ENCODE assay signal across 8 mouse cellular contexts in genomic region chr1:159670629-159671150, GRCm38 (mm10).
DNase-seq lines count a peak whose midpoint lies in the region; ATAC-seq lines count a peak whose summit lies in the region.

No protein-coding gene starts in this region.

- no peaks in the 10 kb centered on the region for H3K9me3 ChIP-seq in embryonic facial prominence, embryonic 14.5 days (ENCODE audit: control insufficient read depth, low read length)
- H3K9me3 ChIP-seq in heart, embryonic 11.5 days (replicated peaks; ENCODE audit: control insufficient read depth, low read length), result no peaks in the 10 kb centered on the region

- peak overlapping the region; percentile 10; the same call in 1 of the 2 replicates for H3K4me2 ChIP-seq in embryonic facial prominence, embryonic 14.5 days (ENCODE audit: low read depth, low read length)
- no peak overlapping the region for H3K4me2 ChIP-seq in heart, embryonic 11.5 days

- peaks cover 7% of the 10 kb centered on the region; the same call in 1 of the 2 replicates for H3K4me1 ChIP-seq in embryonic facial prominence, embryonic 14.5 days (ENCODE audit: control insufficient read depth, insufficient read depth, low read length)
- 0 out of 2 replicates have a peak, but pooled peaks cover 4% of the 10 kb centered on the region for H3K4me1 ChIP-seq in heart, embryonic 11.5 days (ENCODE audit: control insufficient read depth, insufficient read depth, low read length)

- H3K9ac ChIP-seq in embryonic facial prominence, embryonic 14.5 days (ENCODE audit: low read depth, low read length), result no peak overlapping the region
- H3K9ac ChIP-seq in heart, embryonic 11.5 days (ENCODE audit: low read depth, low read length), result no peak overlapping the region

- 26% methylated on average over 16 of the region's 16 CpGs for WGBS in embryonic facial prominence, embryonic 14.5 days
- WGBS in heart, embryonic 11.5 days (ENCODE audit: insufficient replicate concordance), result 45% methylated on average over 16 of the region's 16 CpGs

- no peak overlapping the region for H3K27ac ChIP-seq in embryonic facial prominence, embryonic 14.5 days (replicated peaks; ENCODE audit: low read depth, low read length)
- no peak overlapping the region for H3K27ac ChIP-seq in heart, embryonic 11.5 days (ENCODE audit: low read depth, low read length)

- H3K36me3 ChIP-seq in embryonic facial prominence, embryonic 14.5 days (ENCODE audit: control insufficient read depth, insufficient read depth, low read length), result no peaks in the 10 kb centered on the region
- no peaks in the 10 kb centered on the region for H3K36me3 ChIP-seq in heart, embryonic 11.5 days (ENCODE audit: control insufficient read depth, insufficient read depth, low read length)

- DNase-seq in layer of hippocampus, adult 11-12 months (ENCODE audit: low spot score), result peak; percentile 74
- no peak for DNase-seq in layer of hippocampus, adult 9-10 months (ENCODE audit: low spot score)
- DNase-seq in embryonic facial prominence, embryonic 14.5 days (ENCODE audit: low spot score), result peak; percentile 81
- DNase-seq in kidney, postnatal 10 days, result peak; percentile 69
- DNase-seq in lung, postnatal 25 days (ENCODE audit: low spot score), result peak; percentile 50
- peak; percentile 68 to 73 for DNase-seq in right cerebral cortex, postnatal 36 days (ENCODE audit: low spot score in 2 of 2)
- DNase-seq in thymus, postnatal 0 days (ENCODE audit: low spot score), result no peak

- H3K27me3 ChIP-seq in embryonic facial prominence, embryonic 14.5 days (replicated peaks; ENCODE audit: control insufficient read depth, insufficient read depth, low read length), result 0 out of 2 replicates have a peak, but pooled peaks cover 4% of the 10 kb centered on the region
- no peaks in the 10 kb centered on the region for H3K27me3 ChIP-seq in heart, embryonic 11.5 days (ENCODE audit: control insufficient read depth, insufficient read depth, low read length)

- no peak overlapping the region for H3K4me3 ChIP-seq in embryonic facial prominence, embryonic 14.5 days (ENCODE audit: low read depth, low read length)
- no peak overlapping the region for H3K4me3 ChIP-seq in heart, embryonic 11.5 days (ENCODE audit: low read depth, low read length)

- ATAC-seq in embryonic facial prominence, embryonic 14.5 days (ENCODE audit: low read depth), result peak; percentile 87
- peak; percentile 49; the same call in 1 of the 2 replicates for ATAC-seq in heart, embryonic 11.5 days (replicated peaks; ENCODE audit: insufficient number of reproducible peaks, low FRiP score, low TSS enrichment)

Comparison
In these comparisons a context has a peak if more than half of its experiments do, and no peak if none do; other contexts are left out.
1. DNase-seq: peak in layer of hippocampus, adult 11-12 months (single experiment), embryonic facial prominence, embryonic 14.5 days (single experiment), kidney, postnatal 10 days (single experiment), lung, postnatal 25 days (single experiment) and right cerebral cortex, postnatal 36 days (2 of 2); none in layer of hippocampus, adult 9-10 months (single experiment) and thymus, postnatal 0 days (single experiment).